Comparison of ENCODE assay signal across 30 mouse cellular contexts in the genomic region with DNA sequence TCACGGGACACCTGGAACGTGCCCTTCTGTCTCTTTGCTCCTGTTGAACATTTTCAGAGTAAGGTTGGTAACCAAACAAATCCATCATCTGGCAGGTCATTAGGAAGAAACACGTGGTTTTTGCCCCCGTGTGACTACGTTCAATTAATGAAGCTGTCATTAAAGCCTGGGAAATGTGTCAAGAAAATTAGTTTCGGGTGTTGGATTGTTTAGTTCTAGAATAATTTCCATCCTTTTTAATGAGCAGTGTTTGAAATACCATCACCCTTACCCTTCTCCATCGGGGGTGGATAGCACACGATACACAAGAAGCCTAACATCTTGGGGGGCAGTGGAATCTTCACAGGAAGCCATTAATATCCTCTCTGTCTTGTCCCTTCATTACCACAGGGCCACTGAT.
DNase-seq lines count a peak whose midpoint lies in the region; ATAC-seq and TF ChIP-seq lines count a peak whose summit lies in the region.
"Had no signal": no experiment of that assay in that cellular context is flagged by ENCODE, and none has a peak within 500 bp of the region (broad histone marks: within the 10 kb centered on the region; RNA-seq: fewer than 3 reads in every experiment).

No protein-coding gene starts in this region.

- H3K36me3 ChIP-seq in heart, embryonic 14.5 days (ENCODE audit: control insufficient read depth, insufficient read depth, low read length), result no peaks in the 10 kb centered on the region
- H3K36me3 ChIP-seq in heart, embryonic 11.5 days (ENCODE audit: control insufficient read depth, insufficient read depth, low read length), result no peaks in the 10 kb centered on the region
- no peaks in the 10 kb centered on the region for H3K36me3 ChIP-seq in midbrain, postnatal 0 days (ENCODE audit: insufficient read depth, low read length)
- no peaks in the 10 kb centered on the region for H3K36me3 ChIP-seq in midbrain, embryonic 10.5 days
- H3K36me3 ChIP-seq in hindbrain, embryonic 16.5 days (ENCODE audit: control insufficient read depth, insufficient read depth, low read length), result no peaks in the 10 kb centered on the region
- H3K36me3 ChIP-seq in stomach, postnatal 0 days (ENCODE audit: control insufficient read depth, insufficient read depth, low read length), result no peaks in the 10 kb centered on the region
- H3K36me3 ChIP-seq: embryonic facial prominence, embryonic 13.5 days; forebrain, embryonic 10.5 days; heart, embryonic 13.5 days; kidney, embryonic 15.5 days; limb, embryonic 13.5 days; lung, embryonic 15.5 days; midbrain, embryonic 12.5 days had no signal

- peaks cover 3% of the 10 kb centered on the region; the same call in 1 of the 2 replicates for H3K9me3 ChIP-seq in heart, embryonic 14.5 days (ENCODE audit: control insufficient read depth, low read length)
- H3K9me3 ChIP-seq in heart, embryonic 11.5 days (replicated peaks; ENCODE audit: control insufficient read depth, low read length), result no peaks in the 10 kb centered on the region
- no peaks in the 10 kb centered on the region for H3K9me3 ChIP-seq in midbrain, postnatal 0 days (ENCODE audit: low read length)
- no peaks in the 10 kb centered on the region for H3K9me3 ChIP-seq in midbrain, embryonic 10.5 days (replicated peaks)
- no peaks in the 10 kb centered on the region for H3K9me3 ChIP-seq in hindbrain, embryonic 16.5 days (ENCODE audit: control insufficient read depth, low read length)
- H3K9me3 ChIP-seq in stomach, postnatal 0 days (ENCODE audit: control insufficient read depth, low read length), result no peaks in the 10 kb centered on the region
- H3K9me3 ChIP-seq: embryonic facial prominence, embryonic 13.5 days; forebrain, embryonic 10.5 days; heart, embryonic 13.5 days; kidney, embryonic 15.5 days; limb, embryonic 13.5 days; lung, embryonic 15.5 days; midbrain, embryonic 12.5 days had no signal

- peak overlapping the region; percentile 3 to 36; a peak in 1 of 4 replicates for H3K27ac ChIP-seq in heart, embryonic 14.5 days (replicated peaks in 1 of 2; ENCODE audit: control insufficient read depth in 1 of 2, insufficient read depth in 1 of 2, low read depth in 2 of 2, low read length in 2 of 2)
- no peak overlapping the region for H3K27ac ChIP-seq in heart, embryonic 11.5 days (ENCODE audit: low read depth, low read length)
- H3K27ac ChIP-seq in midbrain, postnatal 0 days (ENCODE audit: low read depth, low read length), result no peak overlapping the region
- H3K27ac ChIP-seq in midbrain, embryonic 10.5 days (replicated peaks), result no peak overlapping the region
- H3K27ac ChIP-seq in hindbrain, embryonic 16.5 days (ENCODE audit: low read depth, low read length), result peak overlapping the region; percentile 42; the same call in 1 of the 2 replicates
- no peak overlapping the region for H3K27ac ChIP-seq in stomach, postnatal 0 days (replicated peaks)
- H3K27ac ChIP-seq: embryonic facial prominence, embryonic 13.5 days; forebrain, embryonic 10.5 days; gastrocnemius, adult 2 months; heart, adult 2 months; heart, embryonic 13.5 days; kidney, embryonic 15.5 days; layer of hippocampus, adult 2 months; left cerebral cortex, adult 2 months; limb, embryonic 13.5 days; lung, embryonic 15.5 days; midbrain, embryonic 12.5 days had no signal

- no peaks in the 10 kb centered on the region for H3K4me1 ChIP-seq in heart, embryonic 14.5 days (ENCODE audit: control insufficient read depth in 2 of 2, insufficient read depth in 2 of 2, low read length in 2 of 2)
- no peaks in the 10 kb centered on the region for H3K4me1 ChIP-seq in heart, embryonic 11.5 days (ENCODE audit: control insufficient read depth, insufficient read depth, low read length)
- H3K4me1 ChIP-seq in midbrain, postnatal 0 days (ENCODE audit: insufficient read depth, low read length), result no peaks in the 10 kb centered on the region
- peaks cover 12% of the 10 kb centered on the region for H3K4me1 ChIP-seq in midbrain, embryonic 10.5 days
- peaks cover 10% of the 10 kb centered on the region for H3K4me1 ChIP-seq in hindbrain, embryonic 16.5 days (ENCODE audit: control insufficient read depth, insufficient read depth, low read depth, low read length)
- no peaks in the 10 kb centered on the region for H3K4me1 ChIP-seq in stomach, postnatal 0 days (replicated peaks; ENCODE audit: control insufficient read depth, insufficient read depth)
- H3K4me1 ChIP-seq: embryonic facial prominence, embryonic 13.5 days; forebrain, embryonic 10.5 days; limb, embryonic 13.5 days; lung, embryonic 15.5 days had no signal

- ATAC-seq in heart, embryonic 14.5 days (ENCODE audit: insufficient number of reproducible peaks, insufficient read depth, low FRiP score, low read depth), result no peak
- ATAC-seq in heart, embryonic 11.5 days (replicated peaks; ENCODE audit: insufficient number of reproducible peaks, low FRiP score, low TSS enrichment), result no peak
- ATAC-seq in midbrain, postnatal 0 days (ENCODE audit: low FRiP score), result no peak
- ATAC-seq in hindbrain, embryonic 16.5 days, result peak; percentile 9; the same call in 1 of the 2 replicates
- ATAC-seq in stomach, postnatal 0 days (ENCODE audit: low FRiP score, low TSS enrichment), result no peak
- ATAC-seq: forebrain, embryonic 16.5 days; intestine, postnatal 0 days had no signal

- no peak for TF ChIP-seq EP300 in stomach, postnatal 0 days (optimal IDR thresholded peaks at IDR 0.05)

- no peak overlapping the region for H3K4me2 ChIP-seq in heart, embryonic 14.5 days (ENCODE audit: low read length)
- H3K4me2 ChIP-seq in heart, embryonic 11.5 days, result no peak overlapping the region
- H3K4me2 ChIP-seq in midbrain, postnatal 0 days (ENCODE audit: low read depth, low read length, poor library complexity, severe bottlenecking), result no peak overlapping the region
- no peak overlapping the region for H3K4me2 ChIP-seq in hindbrain, embryonic 16.5 days (ENCODE audit: low read length)
- H3K4me2 ChIP-seq in stomach, postnatal 0 days (replicated peaks; ENCODE audit: low read depth), result no peak overlapping the region
- H3K4me2 ChIP-seq: embryonic facial prominence, embryonic 13.5 days; kidney, embryonic 15.5 days; limb, embryonic 13.5 days; liver, embryonic 11.5 days; midbrain, embryonic 12.5 days had no signal

- DNase-seq in midbrain, postnatal 0 days (ENCODE audit: low spot score), result peak; percentile 53
- DNase-seq in midbrain, embryonic 10.5 days (ENCODE audit: low spot score), result no peak
- DNase-seq in retina, embryonic 14.5 days (ENCODE audit: low spot score), result peak; percentile 38
- no peak for DNase-seq in adrenal gland, adult 8-10 months
- no peak for DNase-seq in stomach, postnatal 0 days (ENCODE audit: low spot score)
- DNase-seq: adrenal gland, postnatal 36 days; cerebellum, adult 8-10 months; cerebellum, postnatal 36 days; gastrocnemius, adult 2 months; gastrocnemius, postnatal 36 days; heart, adult 2 months; heart, postnatal 14 days; kidney, postnatal 25 days; right cerebral cortex, postnatal 4 days; thymus, postnatal 4 days had no signal

- WGBS in heart, embryonic 14.5 days, result 90% methylated on average over 8 of the region's 8 CpGs
- WGBS in heart, embryonic 11.5 days (ENCODE audit: insufficient replicate concordance), result 71% methylated on average over 8 of the region's 8 CpGs
- 60% methylated on average over 8 of the region's 8 CpGs for WGBS in midbrain, postnatal 0 days
- WGBS in midbrain, embryonic 10.5 days, result 90% methylated on average over 8 of the region's 8 CpGs
- WGBS in hindbrain, embryonic 16.5 days, result 36% methylated on average over 8 of the region's 8 CpGs
- WGBS in stomach, postnatal 0 days, result 61% methylated on average over 8 of the region's 8 CpGs

- H3K27me3 ChIP-seq in heart, embryonic 14.5 days (ENCODE audit: control insufficient read depth, insufficient read depth, low read length), result no peaks in the 10 kb centered on the region
- H3K27me3 ChIP-seq in heart, embryonic 11.5 days (ENCODE audit: control insufficient read depth, insufficient read depth, low read length), result no peaks in the 10 kb centered on the region
- no peaks in the 10 kb centered on the region for H3K27me3 ChIP-seq in midbrain, postnatal 0 days (ENCODE audit: insufficient read depth, low read length)
- no peaks in the 10 kb centered on the region for H3K27me3 ChIP-seq in midbrain, embryonic 10.5 days (ENCODE audit: low read depth, poor library complexity, severe bottlenecking)
- H3K27me3 ChIP-seq in hindbrain, embryonic 16.5 days (replicated peaks; ENCODE audit: control insufficient read depth, insufficient read depth, low read length), result no peaks in the 10 kb centered on the region
- no peaks in the 10 kb centered on the region for H3K27me3 ChIP-seq in stomach, postnatal 0 days (ENCODE audit: control insufficient read depth, insufficient read depth, low read length)
- H3K27me3 ChIP-seq: embryonic facial prominence, embryonic 13.5 days; heart, embryonic 13.5 days; kidney, embryonic 15.5 days; limb, embryonic 13.5 days; lung, embryonic 15.5 days; midbrain, embryonic 12.5 days had no signal

- no peak overlapping the region for H3K9ac ChIP-seq in heart, embryonic 14.5 days (ENCODE audit: low read length)
- no peak overlapping the region for H3K9ac ChIP-seq in heart, embryonic 11.5 days (ENCODE audit: low read depth, low read length)
- H3K9ac ChIP-seq in midbrain, postnatal 0 days (replicated peaks; ENCODE audit: low read length, poor library complexity, severe bottlenecking), result no peak overlapping the region
- H3K9ac ChIP-seq in hindbrain, embryonic 16.5 days (ENCODE audit: low read depth, low read length), result no peak overlapping the region
- no peak overlapping the region for H3K9ac ChIP-seq in stomach, postnatal 0 days (ENCODE audit: low read length)
- H3K9ac ChIP-seq: embryonic facial prominence, embryonic 13.5 days; heart, embryonic 13.5 days; kidney, embryonic 15.5 days; limb, embryonic 13.5 days; lung, embryonic 15.5 days; midbrain, embryonic 12.5 days had no signal

- H3K4me3 ChIP-seq in heart, embryonic 14.5 days (ENCODE audit: control insufficient read depth in 1 of 2, insufficient read depth in 1 of 2, low read depth in 1 of 2, low read length in 2 of 2), result no peak overlapping the region
- no peak overlapping the region for H3K4me3 ChIP-seq in heart, embryonic 11.5 days (ENCODE audit: low read depth, low read length)
- no peak overlapping the region for H3K4me3 ChIP-seq in midbrain, postnatal 0 days (ENCODE audit: low read depth, low read length)
- H3K4me3 ChIP-seq in midbrain, embryonic 10.5 days, result no peak overlapping the region
- no peak overlapping the region for H3K4me3 ChIP-seq in hindbrain, embryonic 16.5 days (ENCODE audit: low read length)
- no peak overlapping the region for H3K4me3 ChIP-seq in stomach, postnatal 0 days (ENCODE audit: low read depth, low read length)
- H3K4me3 ChIP-seq: embryonic facial prominence, embryonic 13.5 days; forebrain, embryonic 10.5 days; gastrocnemius, adult 2 months; heart, adult 2 months; heart, embryonic 13.5 days; kidney, embryonic 15.5 days; layer of hippocampus, adult 2 months; left cerebral cortex, adult 2 months; limb, embryonic 13.5 days; lung, embryonic 15.5 days; midbrain, embryonic 12.5 days had no signal

- no peak for TF ChIP-seq CTCF in midbrain, postnatal 0 days (IDR thresholded peaks at IDR 0.05)
- no peak for TF ChIP-seq CTCF in stomach, postnatal 0 days (IDR thresholded peaks at IDR 0.05; ENCODE audit: low read depth)

Comparison
In these comparisons a context has a peak if more than half of its experiments do, and no peak if none do; other contexts are left out.
1. H3K27ac ChIP-seq: peak in heart, embryonic 14.5 days (2 of 2) and hindbrain, embryonic 16.5 days (single experiment); none in heart, embryonic 11.5 days (single experiment), midbrain, postnatal 0 days (single experiment), midbrain, embryonic 10.5 days (single experiment) and stomach, postnatal 0 days (single experiment).
2. DNase-seq: peak in midbrain, postnatal 0 days (single experiment) and retina, embryonic 14.5 days (single experiment); none in midbrain, embryonic 10.5 days (single experiment), adrenal gland, adult 8-10 months (single experiment) and stomach, postnatal 0 days (single experiment).